Mouse (Mus musculus) yolk sac, embryonic 10.5 days (tissue): Measurements from ENCODE around the gene Uri1.

Source experiments
- DNase-seq: peaks from one replicate; pipeline ENCODE4 v3.0.0-alpha.2; 2017; ENCODE audit warnings: low spot score

Gene Uri1

DNA sequence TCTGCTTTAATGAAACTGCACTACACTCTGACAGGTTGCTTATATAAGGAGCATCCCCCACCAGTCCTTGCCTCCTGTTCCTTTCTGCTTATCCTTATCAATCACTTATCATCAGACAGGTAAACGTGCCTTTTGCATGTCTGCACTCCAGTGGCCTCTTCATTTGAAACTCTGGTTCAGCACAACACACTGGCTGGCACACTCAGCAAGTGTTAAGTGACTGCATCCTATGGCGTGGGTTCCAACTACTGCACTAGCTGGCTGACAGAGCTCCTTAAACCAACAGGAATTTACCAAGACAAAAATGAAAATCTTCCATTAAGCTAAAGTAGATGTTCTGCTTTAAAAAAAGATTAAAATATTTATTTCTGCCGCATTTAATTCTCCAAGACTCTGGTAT, 9.4 kb downstream of the Uri1 start:
- no peak for DNase-seq

DNA sequence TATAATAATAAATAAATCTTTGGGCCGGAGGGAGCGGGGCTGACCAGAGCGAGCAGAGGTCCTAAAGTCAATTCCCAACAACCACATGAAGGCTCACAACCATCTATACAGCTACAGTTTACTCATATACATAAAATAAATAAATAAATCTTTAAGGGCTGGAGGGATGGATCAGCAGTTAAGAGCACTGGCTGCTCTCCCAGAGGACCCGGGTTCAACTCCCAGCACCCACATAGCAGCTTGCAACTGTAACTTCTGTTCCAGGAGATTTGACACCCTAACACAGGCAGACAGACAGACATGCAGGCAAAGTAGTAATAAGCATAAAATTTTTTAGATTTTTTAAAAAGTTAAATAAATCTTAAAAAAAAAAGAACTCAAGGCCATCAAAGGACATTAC, 10.5 kb downstream of the Uri1 start:
- DNase-seq, result no peak

DNA sequence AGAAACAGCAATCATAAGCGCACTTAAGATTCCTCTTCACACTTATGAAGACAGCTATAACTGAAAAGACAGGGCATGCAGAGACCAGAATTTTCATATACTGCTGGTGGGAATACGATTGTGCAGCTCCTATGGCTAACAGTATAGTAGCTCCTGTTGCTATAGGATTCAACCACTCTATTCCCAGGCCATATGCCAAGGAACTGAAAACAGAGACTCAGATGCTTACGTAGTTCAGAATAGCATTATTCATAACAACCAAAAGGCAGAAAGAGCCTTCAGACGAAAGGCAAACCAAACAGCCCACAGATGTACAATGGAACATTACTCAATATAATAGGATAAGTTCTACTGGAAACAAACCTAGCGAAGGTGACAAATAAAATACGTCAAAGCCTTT, 15.0 kb downstream of the Uri1 start:
- DNase-seq, result no peak

DNA sequence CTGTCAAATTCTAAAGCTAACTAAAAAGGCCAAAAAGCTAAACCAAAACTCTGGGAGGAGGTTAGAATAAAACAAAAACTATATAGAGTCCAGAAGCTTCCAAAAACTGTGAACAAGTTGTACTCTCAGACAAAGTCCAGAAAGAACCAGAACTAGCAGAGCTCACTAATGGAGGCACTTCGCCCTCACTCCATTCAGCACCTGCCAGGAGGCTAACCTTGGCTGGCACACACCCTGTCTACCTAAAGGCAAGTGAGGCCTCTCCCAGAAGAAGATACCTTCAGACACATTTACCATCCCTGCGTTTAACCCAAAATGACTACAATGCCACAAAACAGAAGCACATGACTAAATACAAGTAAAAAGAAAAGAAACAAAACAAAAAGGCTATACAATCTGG, 20.9 kb downstream of the Uri1 start:
- DNase-seq, result no peak

DNA sequence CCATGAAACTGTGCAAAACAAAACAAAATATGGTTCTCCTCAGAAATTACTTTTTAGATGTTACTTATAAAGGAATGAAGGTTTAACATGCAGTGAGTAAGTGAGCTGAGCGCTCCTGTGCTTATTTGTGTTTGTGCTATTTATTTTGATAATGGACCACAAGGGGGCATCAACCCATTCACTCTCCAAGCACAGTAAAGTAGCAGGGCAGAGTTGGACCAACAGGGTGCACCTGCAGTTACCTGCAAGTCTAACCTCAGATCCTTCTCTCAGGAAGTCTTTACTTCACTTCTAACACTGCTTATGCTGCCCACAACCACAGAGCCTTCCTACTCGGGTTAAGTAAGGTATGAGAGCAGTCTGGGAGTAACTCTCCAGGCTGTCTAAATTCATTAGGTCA, 23.7 kb downstream of the Uri1 start:
- DNase-seq, result peak; percentile 15

DNA sequence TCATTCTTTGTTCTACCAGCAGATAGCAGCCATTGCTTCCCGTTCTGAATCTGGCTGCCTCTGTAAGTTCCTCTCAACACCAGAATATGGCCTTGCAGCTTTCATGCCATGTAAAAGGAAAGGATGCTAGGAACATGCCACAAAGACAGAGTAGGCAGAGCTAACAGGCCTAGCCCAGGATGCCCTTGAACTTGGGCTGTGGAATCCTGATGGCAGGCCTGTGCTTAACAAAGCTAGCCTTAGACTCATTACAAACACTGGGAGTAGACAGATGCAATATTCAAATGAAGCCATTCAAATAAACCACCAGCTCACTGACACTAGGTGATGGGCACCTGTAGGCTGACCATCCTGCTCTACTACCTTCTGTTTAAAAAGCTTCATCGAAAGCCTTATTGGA, 30.5 kb downstream of the Uri1 start:
- DNase-seq, result no peak

DNA sequence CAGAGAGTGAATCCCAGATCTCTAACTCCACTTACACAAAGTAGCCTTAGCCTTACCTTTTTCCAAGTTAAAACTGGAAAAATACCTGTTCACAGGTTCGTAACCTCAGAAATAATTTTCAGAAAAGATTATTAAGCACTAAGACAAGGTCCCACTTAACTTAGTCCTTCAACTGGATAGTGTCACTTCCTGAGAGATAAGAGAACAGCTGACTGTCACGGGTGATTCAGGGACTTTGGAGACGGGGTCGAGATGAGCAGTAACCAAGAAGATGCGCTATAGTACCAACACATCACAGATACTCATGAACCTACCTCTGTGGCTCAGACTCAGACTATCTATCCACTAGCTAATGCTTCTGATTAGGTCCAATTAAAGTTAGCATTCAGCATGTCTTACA, 38.5 kb downstream of the Uri1 start:
- no peak for DNase-seq

DNA sequence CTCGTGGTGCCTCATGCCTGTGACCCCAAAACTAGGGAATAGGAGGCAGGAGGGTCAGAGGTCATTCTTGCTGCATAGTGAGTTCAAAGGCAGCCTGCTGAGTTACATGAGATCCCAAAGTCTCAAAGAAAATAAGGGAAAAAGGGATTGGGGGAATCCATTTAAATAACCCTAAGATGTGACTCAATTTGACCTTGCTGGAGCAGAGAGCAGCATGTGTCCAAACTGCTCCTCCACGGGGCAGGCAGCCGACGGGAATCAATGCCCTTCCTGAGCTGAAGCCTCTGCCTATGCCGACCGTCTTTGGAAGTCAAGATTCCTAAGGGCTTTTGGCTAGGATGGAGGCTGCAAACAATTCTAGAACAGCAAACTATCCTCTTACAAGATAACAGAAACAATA, 39.9 kb downstream of the Uri1 start:
- DNase-seq, result no peak

DNA sequence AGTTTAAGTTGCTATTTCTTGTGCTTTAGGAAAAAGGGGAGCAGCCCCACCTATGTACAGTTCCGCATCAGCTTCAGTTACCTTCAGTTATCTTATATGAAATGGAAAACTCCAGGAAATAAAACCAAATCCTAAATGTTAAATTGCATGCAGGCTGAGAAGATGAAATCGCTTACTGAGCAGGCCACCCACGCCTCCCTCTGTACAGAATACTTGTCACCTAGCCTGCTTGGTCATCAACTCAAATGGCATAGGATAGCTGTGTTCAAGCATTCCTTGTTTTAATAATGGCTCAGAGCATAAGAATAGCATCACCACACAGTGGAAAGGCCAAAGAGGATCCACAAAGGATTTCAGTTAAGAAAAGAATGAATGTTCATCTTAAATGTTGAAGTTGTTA, 43.6 kb downstream of the Uri1 start:
- DNase-seq, result no peak

DNA sequence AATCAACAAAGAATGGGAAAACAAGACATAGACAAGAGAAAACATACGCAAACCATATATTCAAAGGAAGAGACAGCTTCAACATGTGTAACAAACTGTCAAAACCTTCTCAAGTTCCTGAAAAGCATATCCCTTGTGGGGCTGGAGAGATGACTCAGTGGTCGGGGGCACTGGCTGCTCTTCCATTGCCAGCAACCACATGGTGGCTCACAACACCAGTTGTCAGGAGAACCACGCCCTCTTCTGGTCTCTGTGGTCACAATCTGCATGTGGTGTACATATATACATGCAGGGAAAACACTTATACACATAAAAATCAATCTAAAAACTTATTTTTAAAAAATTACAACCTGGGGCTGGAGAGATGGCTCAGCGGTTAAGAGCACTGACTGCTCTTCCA, 44.9 kb downstream of the Uri1 start:
- DNase-seq, result no peak

DNA sequence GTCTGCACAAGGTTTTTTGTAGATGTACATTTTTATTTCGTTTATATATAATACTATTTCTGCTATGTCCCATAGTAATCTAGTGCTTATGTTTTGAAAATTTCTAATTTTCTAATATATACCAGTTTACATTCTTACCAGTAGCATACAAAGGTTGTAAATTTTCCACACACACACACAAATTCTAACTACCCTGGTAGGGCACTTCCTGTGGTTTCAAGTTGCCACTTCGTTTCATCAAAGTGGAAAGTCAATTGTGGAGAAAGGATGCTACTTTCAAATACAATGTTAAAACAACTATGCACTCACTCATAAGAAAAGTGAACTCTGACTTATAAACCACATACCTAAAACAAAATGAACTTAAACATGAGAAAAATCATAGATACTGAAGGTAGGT, 45.7 kb downstream of the Uri1 start:
- DNase-seq, result no peak

DNA sequence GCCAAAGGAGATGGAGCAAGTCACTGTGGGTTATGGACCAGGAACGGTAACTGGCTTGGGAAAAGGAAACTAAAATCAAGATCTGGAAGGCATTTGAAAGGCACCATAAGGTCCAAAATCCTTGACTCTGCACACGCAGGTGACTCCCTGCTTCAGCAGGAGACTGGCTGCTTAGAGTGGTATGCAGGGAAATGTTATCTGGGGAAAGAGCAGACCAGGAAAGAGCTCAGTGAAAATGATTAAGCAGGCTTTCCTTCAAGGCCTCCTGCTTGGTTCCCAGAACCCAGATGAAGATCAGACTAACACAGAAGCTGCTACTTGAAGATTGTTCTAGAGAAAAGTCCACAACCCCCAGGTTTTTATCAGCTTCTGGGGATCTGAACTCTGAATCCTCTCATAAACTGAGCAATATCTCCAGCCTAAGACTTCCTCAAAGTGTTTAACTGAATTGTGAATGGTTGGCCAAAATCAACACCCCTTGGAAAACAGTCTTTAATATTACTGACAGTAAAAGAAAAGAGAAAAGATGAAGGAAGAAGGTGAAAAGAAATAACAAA, 50.3 kb downstream of the Uri1 start:
- peak; percentile 23 for DNase-seq

DNA sequence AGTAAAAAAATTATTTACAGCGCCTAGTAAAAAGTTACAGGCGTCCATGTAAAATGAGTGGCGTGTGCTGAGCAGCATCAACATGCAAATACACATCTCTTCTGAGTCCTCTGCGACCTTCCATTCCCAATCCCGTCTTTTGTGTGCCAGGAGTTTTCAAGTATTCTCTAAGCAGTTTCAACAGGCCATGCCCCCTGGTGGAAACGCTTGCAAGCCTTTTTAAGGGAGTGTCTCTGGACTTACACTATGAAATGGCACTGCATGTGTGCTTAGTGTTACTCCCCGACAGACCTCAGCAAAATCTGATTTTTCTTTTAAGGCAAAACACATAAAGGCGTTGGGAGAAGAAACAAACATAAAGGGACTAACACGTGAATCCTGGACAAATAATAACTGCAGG, 50.8 kb downstream of the Uri1 start:
- DNase-seq, result no peak

DNA sequence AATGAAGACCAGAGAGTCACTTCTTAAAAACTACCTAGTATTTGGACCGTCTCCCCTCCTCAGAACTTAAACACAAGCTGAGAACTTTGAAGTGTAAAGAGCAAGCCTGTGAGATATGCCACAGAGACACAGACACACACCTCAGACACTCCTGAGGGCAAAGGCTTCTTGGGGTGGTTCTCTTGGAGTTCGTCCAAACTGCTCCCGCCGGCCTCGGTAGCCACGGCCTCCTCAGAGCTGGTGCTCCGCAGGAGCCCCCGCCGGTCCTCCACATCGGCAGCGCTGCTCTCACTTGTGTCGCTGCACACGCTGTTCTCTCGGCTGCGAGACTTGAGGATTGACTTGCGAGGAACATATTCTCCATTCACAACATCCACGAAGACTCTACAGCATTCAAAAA, 61.0 kb downstream of the Uri1 start:
- DNase-seq, result no peak

DNA sequence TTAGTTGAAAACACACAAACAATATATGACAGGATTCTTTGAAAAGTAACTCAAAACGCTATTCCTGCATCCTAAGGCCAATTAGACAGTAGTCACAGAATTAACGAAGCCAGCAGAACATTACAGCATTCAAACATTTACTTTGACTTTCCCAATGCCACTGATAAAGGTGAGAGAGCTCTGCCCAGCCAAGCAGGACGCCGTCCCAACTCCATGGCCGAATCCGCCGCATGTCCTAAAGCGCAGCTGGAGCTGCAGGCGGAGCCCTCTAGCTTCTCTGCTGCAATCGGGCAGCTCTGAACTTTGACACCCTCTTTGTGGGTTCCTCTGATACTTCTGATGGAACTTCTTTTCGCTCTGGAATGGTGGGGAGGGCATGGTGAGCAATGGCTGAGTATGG, 62.1 kb downstream of the Uri1 start:
- DNase-seq, result no peak

DNA sequence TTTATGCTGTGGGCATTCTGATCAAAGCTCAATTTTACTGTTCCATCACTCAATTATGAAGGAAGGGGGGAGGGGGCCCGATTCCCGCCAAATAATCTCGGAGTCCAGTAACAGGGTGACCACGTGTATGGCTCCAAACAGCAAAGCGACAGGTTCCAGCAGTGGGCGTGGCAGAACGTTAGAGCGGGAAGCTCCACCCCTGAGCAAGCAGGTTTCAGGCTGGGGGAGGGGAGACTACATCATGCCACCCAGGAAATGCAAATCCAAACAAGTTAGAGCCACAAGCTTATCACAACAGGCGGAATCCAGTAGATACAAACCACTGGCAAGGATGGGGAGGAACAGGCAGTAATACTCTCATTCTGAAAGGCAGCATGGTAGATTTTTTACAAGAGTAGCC, 71.5 kb downstream of the Uri1 start:
- DNase-seq, result no peak

DNA sequence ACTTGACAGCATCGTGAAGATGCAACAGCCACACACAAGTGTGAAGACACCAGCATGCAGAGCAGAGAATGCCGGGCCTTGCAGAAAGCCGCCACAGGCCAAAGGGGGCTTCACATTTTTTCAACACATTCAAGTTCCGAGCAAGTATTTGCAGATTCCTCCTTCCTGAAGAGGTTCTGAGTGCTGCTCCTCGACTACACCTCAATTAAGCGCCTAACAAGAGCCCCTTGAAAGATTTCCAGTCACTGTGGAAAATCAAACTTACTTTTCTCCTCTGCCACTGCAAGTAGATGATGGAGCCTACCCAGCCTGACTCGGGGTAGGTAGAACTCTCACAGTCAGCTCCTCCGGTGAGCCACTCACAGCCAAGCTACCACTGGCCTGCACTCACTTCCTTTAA, 86.9 kb downstream of the Uri1 start:
- no peak for DNase-seq

DNA sequence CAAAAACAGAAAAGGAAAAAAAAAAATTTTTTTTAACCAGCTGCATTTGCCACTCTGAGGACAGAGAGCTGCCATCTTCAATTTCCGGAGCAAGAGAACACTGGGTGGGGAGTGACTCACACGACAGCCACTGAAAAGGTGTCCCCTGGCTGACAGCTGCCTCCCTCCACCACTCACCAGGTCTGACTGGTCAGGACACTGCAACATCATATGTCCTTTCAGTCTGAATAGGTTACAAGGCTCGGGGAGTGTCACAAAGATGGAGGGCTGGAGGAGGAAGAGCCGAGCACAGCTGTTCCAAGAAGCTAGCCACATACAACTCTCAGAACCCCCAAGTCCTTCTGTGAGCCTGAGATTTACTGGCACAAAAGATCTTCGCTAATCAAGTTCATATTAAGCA, 87.6 kb downstream of the Uri1 start:
- DNase-seq, result no peak

DNA sequence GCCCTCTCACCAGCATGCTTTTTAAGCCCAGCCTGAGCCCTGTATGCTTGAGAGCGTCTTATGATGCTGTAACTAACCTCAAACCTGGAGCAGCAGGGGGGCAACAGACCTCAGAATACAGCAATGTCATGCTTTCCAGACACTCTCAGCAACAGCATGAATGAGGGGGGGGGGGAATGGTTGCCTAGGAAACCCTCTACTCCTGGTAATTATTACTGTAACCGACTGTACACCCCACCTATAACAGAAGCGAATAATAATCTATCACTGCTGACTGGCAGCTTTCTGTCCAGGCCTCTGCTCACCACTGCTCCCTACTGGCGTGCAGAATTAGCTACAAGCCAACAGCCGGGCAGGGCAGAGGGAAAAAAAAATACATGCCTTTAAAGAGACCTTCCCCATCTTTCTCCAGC, 88.6 kb downstream of the Uri1 start:
- DNase-seq, result peak; percentile 23

DNA sequence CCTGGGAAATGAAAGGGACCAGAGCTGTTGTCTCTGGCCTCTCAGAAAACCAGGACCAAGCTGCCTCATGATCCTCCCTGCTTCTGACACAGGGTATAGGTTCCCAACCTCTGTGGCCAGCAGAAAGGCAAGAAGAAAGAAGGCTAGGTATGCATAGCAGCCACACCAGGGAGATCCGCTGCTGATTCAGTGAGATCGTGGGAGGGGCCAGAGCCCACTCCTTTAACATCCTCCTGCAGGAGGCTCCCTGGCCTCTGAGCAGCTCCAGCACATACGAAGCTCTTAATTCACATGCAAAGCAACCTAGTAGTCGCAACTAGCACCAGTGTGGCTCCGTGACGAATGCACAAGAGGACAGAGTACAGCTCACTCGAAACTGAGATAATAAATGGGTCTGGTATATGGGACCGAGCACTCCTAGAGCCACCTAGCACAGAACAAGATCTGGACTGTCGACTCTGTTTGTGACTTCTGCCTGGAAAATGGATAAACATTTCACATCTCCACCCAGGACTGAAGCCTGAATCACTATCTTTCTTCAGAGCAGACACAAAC, 89.5 kb downstream of the Uri1 start:
- no peak for DNase-seq

DNA sequence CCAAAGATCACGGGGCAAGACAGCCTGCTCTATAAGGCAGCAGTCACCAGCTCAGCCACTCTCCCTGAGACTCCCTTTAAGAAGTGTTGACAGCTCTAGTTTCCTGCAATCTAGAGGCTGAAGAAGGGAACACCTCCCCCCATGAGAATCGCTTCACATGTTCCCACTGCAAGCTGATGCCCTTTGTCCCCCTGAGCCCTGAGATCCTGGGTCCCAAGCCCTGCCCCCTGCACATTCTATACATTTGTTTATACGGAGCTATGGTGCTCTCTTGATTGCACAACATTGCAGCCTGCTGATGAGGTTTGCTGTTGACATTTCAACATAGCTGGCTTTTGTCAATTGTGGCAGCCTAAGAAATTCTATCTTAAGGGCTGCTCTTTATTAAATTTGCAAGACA, 91.7 kb downstream of the Uri1 start:
- DNase-seq, result peak; percentile 91

DNA sequence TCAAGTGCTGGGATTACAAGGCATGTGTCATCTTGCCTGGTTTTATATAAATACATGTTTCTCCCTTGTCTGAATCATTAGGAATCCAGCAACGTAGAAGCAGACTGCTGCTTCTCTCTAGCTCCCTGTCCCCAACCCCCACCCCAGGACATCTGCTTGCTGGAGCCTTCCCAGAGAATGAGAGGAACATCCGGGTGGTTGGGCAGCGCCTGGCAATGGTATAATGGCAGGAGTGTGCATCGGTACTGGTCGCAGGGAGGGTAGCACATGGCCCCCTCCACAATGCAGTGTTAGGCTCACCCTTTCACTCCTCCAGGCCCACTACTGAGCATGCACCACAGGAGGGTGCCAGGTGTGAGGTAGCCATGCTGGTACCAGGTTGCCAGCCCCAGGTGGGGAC, 93.6 kb downstream of the Uri1 start:
- no peak for DNase-seq

DNA sequence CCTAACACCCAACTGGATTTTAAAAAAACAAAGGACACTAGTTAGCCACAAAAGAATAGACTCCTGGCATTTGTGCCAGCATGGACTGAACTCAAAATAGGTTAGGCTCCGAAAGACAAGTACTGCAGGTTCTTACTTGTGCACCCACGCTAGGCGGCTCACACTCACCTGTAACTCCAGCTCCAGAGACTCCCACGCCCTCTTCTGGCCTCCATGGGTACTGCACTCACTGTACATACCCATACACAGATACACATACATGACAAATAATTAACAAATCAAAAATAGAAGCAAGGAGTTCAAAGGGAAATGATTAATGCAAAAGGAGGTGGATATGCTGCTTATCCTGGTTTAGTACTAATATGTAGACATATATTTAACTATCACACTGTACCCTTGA, 100.4 kb downstream of the Uri1 start:
- DNase-seq, result no peak

DNA sequence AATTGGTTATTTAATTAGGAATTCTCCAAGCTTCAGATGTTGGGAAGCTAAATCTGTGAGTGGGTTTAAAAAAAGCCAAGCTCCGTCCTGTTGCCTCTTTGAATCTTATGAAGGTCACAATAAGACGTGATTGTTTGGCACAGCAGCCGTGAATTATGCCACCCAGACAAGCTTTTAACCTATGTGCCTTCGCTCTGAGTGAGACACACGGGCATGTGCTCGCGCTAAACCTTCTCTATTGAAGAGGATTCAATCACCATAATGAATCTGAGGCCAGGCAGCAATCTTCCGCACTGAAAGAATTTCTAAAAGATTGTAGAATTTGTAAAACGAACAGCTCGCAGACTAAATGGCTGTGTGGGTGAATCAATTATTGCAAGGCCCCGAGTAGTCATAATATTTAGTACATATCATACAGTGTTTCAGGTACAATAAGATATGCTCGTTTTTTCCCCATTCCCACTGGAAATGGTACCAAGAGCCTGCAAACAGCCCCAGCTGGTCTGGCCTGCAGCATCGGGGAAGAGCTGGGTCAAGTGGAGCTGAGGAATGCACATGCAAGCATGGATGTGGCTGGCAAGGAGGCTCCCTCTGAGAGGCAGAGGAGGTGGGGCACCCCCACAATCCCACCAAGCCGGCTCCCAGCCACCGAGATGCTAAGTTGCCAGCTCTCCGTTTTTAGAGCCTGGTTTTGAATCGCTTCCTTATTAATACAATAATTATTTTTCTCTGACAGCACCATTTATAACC, 101.5 kb downstream of the Uri1 start:
- no peak for DNase-seq
